Mouse (Mus musculus) layer of hippocampus, adult 9-11 months (tissue): ENCODE measurements at regions not wholly inside any gene's neighbourhood (a gene's known extent, or its start where the extent isn't known, plus 50 kb on each side); places are given as distances from the start of the nearest gene placed in this dataset.
A peak's percentile ranks its signal among the peaks of the same experiment; 100 is the strongest.

Experiments
- DNase-seq: peaks from one replicate; pipeline ENCODE4 v3.0.0; 2022

GRCm38 (mm10) chr14:105708691-105709090, 187.9 kb downstream of the Spry2 start:
- DNase-seq, result peak; percentile 35

- no peak for DNase-seq
Observed at GRCm38 (mm10) chr14:105706756-105707155, 189.9 kb downstream of the Spry2 start.

DNA sequence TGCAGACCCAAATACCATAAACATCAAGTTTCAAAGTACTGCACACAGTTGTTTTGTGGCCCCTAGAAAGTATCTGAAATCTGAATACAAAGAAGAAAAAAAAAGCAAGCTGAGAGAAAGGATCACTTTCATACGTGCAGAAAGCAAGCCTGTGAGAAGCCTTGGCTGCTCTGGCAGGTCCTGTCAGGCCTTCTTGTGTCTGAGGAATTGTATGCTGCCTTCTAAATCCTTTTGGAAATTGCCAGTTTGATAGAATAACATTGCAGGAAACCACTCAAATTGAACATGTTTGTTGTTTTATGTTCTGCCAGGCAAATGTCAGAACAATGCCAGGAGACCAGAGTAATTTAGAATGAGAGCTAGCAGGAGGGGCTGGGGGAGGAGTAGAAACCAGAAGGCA, 198.0 kb downstream of the Spry2 start:
- DNase-seq, result peak; percentile 48

- DNase-seq, result no peak
Observed at GRCm38 (mm10) chr14:105698086-105698485, 198.5 kb downstream of the Spry2 start.

DNA sequence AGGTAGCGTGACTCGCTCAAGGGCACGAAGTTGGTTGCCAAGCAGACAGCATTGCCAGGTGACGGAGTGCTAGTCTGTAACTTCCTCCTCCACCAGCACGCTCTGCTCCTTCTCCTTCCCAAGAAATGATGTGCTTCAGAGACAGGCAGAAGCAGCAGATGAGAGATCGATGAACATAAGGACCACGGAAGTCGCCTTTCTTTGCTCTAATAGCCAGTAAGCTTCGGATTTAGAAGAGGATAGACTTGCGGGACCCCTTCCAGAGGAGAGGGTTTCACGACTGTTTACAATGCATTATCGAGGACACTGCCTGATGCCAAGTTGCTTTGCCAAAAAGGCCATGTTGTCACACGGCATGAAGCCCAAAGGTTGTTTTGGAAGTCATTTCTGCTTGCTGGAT, 199.2 kb downstream of the Spry2 start:
- peak; percentile 6 for DNase-seq

DNA sequence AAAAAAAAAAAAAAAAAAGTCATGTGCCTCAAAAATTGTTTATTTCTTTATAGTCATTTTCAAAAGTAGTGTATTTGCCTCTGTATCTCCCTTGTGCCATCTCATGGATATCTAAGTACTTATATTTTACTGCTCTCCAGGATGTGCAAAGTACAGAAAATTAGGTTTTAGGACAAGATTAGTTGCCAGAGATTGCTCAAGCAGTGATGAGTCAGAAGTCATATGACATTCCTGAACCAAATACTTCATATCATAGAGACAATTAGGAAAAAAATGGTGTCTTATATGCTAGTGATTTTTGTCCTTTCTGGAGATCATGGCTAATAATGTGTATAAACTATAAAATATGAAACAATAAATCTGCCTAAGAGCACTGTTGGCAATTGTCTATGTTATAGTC, 201.7 kb downstream of the Spry2 start:
- DNase-seq, result no peak

DNA sequence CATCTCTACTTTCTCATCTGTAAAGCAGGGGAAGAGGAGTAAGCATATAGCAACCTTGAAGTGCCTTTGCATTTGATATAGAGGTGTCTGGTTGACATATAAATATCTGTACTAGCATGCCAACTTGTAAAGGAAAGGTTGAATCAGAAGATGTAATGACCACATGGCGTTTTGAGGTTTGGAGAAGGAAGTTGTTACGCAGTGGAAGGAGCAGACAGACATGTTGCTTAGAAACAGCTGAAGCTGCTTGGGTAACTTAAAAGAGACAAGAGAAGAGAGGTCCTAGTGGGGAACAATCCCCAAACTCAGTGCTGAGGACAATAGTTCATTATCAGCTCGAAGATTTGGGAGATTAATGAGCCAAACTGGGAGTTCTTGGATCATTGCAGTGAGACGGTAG, 202.9 kb downstream of the Spry2 start:
- no peak for DNase-seq

- no peak for DNase-seq
Observed at GRCm38 (mm10) chr14:105684826-105685465, 211.7 kb downstream of the Spry2 start.

DNA sequence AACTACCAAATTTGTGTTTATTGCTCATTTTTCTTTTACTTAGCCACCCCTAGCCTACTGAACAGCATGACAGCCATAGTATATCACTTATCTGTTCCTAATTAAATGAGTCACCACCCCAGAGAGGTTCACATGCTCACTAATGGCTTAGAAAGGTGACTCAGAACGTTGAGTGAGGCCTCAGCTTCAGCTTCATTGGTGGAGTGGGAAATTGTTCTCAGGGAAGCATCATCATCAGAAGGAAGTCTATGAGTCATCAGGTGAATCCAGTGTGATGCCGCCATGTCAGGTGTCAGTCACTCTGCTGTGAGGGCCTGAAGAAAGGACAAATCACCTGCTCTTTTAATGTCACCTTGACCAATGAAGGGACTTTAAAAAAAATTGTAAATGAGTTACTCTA, 212.3 kb downstream of the Spry2 start:
- no peak for DNase-seq

- DNase-seq, result no peak
Observed at GRCm38 (mm10) chr14:105676646-105676930, 220.0 kb downstream of the Spry2 start.

GRCm38 (mm10) chr14:105675801-105676645, 220.6 kb downstream of the Spry2 start:
- DNase-seq, result no peak

DNA sequence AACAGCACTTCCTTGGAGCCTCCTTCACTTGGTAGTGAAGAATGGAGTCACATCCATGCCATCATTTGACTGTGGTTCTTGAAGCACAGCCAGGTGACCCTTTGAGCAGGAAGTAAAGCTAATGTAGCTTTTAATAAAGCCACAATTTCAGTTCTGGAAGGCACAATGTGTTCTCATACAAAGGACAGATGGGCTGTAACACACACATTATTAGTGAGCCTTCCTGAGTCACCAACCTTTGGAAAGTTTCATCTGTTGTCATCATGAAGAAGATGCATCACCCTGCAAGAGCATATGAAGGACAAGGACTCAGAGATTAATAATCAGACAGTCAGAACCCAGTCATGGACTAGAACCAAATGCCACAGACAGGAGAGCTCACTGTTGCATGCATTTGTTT, 221.6 kb downstream of the Spry2 start:
- DNase-seq, result peak; percentile 27

- DNase-seq, result peak; percentile 93
Observed at GRCm38 (mm10) chr14:105668969-105669368, 227.7 kb downstream of the Spry2 start.

GRCm38 (mm10) chr14:105664671-105665198, 231.9 kb downstream of the Spry2 start:
- DNase-seq, result peak; percentile 8

DNA sequence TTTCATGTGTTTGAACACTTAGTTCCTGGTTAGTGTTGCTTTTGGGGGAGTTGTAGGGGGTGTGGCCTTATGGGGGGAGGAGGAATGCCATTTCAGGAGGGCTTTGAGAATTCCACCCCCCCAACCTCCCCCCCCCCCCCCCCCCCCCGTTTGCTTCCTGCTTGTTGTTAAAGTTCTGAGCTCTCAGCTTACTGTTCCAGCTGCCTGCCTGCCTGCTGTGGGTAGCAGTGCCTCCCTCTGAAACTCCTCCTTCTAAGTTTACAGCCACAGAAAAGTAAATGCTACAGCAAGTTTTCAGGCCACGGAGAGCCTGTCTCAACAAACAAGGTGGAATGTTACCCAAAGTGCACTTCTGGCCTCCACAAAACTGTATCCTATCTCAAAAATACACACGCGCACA, 233.1 kb downstream of the Spry2 start:
- no peak for DNase-seq

DNA sequence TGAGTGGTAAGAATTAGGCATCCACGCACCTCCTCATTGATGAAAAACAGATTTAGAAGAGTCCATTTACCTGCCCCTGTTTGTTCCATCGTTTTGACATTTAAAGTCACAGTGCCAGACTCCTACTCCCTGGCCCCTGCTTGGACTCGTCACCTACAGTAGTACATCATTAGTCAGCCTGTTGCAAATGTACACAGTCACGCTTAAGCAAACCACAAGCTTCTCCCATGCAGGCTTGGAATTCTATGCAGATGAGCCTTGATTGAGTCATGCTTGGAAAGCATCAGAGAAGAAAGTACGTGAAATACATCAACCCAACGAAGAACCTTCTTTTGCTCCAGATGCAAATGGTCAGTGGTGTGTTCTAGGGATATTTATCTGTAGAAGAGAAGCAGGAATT, 233.8 kb downstream of the Spry2 start:
- no peak for DNase-seq

DNA sequence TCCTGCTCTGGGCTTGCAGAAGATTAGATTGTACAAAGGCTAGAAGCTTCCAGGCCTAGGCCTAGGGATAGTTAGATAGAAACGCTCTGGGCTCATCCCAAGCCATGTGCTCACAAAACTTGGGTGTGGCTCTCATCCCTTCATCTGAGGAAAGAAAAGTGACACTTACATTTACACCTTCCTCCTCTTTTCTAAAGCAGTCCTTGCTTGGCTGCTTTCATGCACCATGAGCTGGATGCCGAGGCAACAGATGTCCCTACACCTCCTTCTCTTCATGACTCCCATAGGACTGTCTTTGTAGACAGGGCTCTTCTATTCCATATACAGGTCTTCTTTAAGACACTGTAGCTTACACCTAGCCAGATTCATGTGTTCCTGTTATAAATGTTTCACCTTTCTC, 238.3 kb downstream of the Spry2 start:
- no peak for DNase-seq

- DNase-seq, result no peak
Observed at GRCm38 (mm10) chr14:105647166-105647565, 249.5 kb downstream of the Spry2 start.

- DNase-seq, result no peak
Observed at GRCm38 (mm10) chr14:105644428-105644827, 252.2 kb downstream of the Spry2 start.

GRCm38 (mm10) chr14:105643285-105643957, 253.2 kb downstream of the Spry2 start:
- DNase-seq, result peak; percentile 21

DNA sequence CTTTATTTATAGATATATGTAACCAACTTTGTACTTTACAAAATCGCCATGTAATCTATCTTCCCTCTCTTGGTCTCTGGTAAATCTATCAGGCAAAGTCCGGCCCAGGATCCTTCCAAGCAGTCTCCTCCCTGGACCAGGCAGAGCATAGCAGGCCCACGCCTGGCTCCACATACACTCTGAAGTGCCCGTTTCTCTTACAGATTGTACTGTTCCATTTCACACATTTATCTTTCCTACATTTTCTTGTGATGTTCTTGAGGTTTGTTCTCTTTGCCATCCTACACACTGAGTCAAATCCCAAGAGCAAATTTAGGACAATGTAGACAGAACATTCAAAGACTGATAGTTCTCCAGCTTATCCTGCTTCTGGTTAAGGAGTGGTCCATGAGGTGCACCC, 264.3 kb downstream of the Spry2 start:
- no peak for DNase-seq

DNA sequence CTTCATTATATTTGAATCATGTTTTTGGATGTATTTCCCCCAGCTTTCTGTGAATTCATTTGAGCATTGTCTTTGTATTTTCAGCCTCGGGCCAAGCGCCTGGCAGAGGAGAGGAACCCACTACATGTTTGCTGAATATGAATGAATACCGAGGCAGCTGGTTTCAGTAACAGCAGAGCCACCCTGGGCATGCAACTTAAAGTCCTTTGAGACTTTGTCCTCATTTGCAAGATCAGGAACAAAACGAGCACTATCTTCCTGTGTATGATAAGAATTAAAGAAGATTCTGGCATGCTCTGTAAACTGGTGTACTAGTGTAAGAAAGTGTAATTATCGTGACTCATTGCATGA, 265.0 kb downstream of the Spry2 start:
- DNase-seq, result peak; percentile 56

DNA sequence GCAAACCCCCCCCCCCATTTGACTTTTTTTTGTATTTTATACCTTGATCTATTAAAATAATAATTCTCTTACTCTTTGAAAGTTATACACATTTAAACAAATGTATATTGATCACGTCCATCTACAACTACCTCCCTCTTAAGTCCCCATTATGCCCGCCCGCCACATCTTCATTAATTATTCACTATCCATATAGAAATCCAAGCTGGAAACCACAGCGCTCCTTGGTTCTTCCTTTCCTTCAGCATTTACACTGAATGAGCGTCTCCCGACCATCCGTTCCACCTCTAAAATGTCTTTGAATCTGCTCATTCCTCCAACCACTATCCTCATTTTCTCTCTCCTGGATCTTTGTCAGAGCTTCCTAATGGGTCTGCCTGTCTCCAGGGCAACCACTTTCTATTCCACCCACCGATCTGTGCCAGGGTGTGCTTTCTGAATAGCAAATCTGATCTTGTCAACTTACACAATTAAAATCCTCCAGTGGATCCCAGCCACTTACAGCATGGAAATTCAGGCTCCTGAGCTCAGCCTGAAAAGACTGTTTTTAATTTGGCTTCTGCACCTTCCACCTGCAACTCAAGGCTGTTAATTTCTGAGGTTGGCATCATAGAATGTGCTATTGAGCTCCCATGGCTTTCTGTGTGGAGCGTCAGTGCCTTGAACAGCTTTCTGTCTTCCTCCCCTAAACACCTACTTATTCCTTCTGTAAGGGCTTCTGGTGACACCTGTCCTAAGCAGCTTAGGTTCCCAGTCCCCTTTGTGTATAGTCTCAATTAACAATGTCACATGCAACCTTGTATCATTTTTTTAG, 265.5 kb downstream of the Spry2 start:
- peak; percentile 89 for DNase-seq
